Mouse (Mus musculus): ENCODE results near the gene Lbhd1. TPM values are rescaled to one million over a fixed set of nuclear protein-coding genes. Genes with fewer than 3 reads are reported as not detected.

Lbhd1 gene
- polyA plus RNA-seq, 1 experiment from 2014 or later: 44.8 TPM

DNA sequence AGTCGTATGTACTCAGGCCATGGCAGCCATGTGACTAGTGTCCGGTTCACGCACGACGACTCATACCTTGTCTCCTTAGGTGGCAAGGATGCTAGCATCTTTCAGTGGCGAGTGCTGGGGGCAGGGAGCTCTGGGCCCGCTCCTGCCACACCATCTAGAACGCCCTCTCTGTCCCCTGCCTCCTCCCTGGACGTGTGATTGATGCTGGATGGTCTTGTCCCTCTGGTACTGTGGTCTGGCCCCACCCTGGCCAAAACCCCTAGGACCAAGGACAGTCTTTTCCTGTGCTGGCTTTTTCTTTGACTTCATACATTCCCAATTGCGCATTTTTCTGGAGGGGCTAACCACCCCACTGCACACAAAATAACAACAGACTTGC, 57.6 kb downstream of the Lbhd1 start:
- peak overlapping the region; percentile 67 for H3K4me2 ChIP-seq
- WGBS: 35% methylated on average over 10 of the region's 10 CpGs
- H3K27ac ChIP-seq: peak overlapping the region; percentile 94
- no peak for ATAC-seq (replicated peaks; ENCODE audit: insufficient number of reproducible peaks, insufficient read depth, low FRiP score, low read depth)
- peaks cover 41% of the 10 kb centered on the region for H3K36me3 ChIP-seq
- H3K9ac ChIP-seq: peak overlapping the region; percentile 46
- H3K9me3 ChIP-seq (replicated peaks): no peaks in the 10 kb centered on the region
- H3K4me1 ChIP-seq (replicated peaks): peaks cover 38% of the 10 kb centered on the region
- H3K4me3 ChIP-seq: peak overlapping the region; percentile 91
- no peaks in the 10 kb centered on the region for H3K27me3 ChIP-seq

- Histone ChIP-seq H3K9me3 (replicated peaks) (no peaks in the 10 kb centered on the region), H3K36me3 (peaks cover 40% of the 10 kb centered on the region), H3K4me1 (replicated peaks) (peaks cover 38% of the 10 kb centered on the region), H3K27ac (peak within 1 kb of the TSS; percentile 94), H3K27me3 (no peaks in the 10 kb centered on the region), H3K4me2 (peak within 1 kb of the TSS; percentile 67), H3K9ac (peak within 1 kb of the TSS; percentile 91), H3K4me3 (peak within 1 kb of the TSS; percentile 91)
- peak; percentile 91 for ATAC-seq (replicated peaks; ENCODE audit: insufficient number of reproducible peaks, insufficient read depth, low FRiP score, low read depth)
- under 1% methylated on average over 64 of the region's 64 CpGs for WGBS
Measured at GRCm38 (mm10) chr19:8941515-8942217, 58.1 kb downstream of the Lbhd1 start, which contains the start of gene Mta2. TSS of gene Mta2 (plus strand) at chr19:8941875.

Small RNA genes within 50 kb of the gene (microRNA-seq; reads per million reads assigned to microRNA genes)
- gene Mir5136: not detected

Other genes starting within 250 kb of the Lbhd1 start
- gene Chrm1, start 219.9 kb upstream of the Lbhd1 start, polyA plus RNA-seq (2015; fragmentation: Nextera tagmentation; extraction: Ambion mirVana): 0.05 and 0.24 TPM in 2 replicates
- 59.4 and 71.5 TPM in 2 replicates for gene Slc3a2, start 160.4 kb upstream of the Lbhd1 start, polyA plus RNA-seq (2015; fragmentation: Nextera tagmentation; extraction: Ambion mirVana)
- 42.8 and 59.3 TPM in 2 replicates for gene Wdr74, start 147.9 kb upstream of the Lbhd1 start, polyA plus RNA-seq (2015; fragmentation: Nextera tagmentation; extraction: Ambion mirVana)
- gene 1700092M07Rik, start 143.0 kb upstream of the Lbhd1 start, polyA plus RNA-seq (2015; fragmentation: Nextera tagmentation; extraction: Ambion mirVana): 0.69 and 1.9 TPM in 2 replicates
- gene Stx5a, start 142.3 kb upstream of the Lbhd1 start, polyA plus RNA-seq (2015; fragmentation: Nextera tagmentation; extraction: Ambion mirVana): 81.0 and 92.0 TPM in 2 replicates
- 100 and 132 TPM in 2 replicates for gene Nxf1, start 126.7 kb upstream of the Lbhd1 start, polyA plus RNA-seq (2015; fragmentation: Nextera tagmentation; extraction: Ambion mirVana)
- gene Tmem223, start 112.7 kb upstream of the Lbhd1 start, polyA plus RNA-seq (2015; fragmentation: Nextera tagmentation; extraction: Ambion mirVana): 154 and 157 TPM in 2 replicates
- 47.6 and 60.3 TPM in 2 replicates for gene Tmem179b, start 109.3 kb upstream of the Lbhd1 start, polyA plus RNA-seq (2015; fragmentation: Nextera tagmentation; extraction: Ambion mirVana)
- gene Taf6l, start 97.3 kb upstream of the Lbhd1 start, polyA plus RNA-seq (2015; fragmentation: Nextera tagmentation; extraction: Ambion mirVana): 15.4 and 18.8 TPM in 2 replicates
- gene Polr2g, start 85.2 kb upstream of the Lbhd1 start, polyA plus RNA-seq (2015; fragmentation: Nextera tagmentation; extraction: Ambion mirVana): 118 and 126 TPM in 2 replicates
- 3.5 and 3.8 TPM in 2 replicates for gene Zbtb3, start 81.2 kb upstream of the Lbhd1 start, polyA plus RNA-seq (2015; fragmentation: Nextera tagmentation; extraction: Ambion mirVana)
- gene Ttc9c, start 64.4 kb upstream of the Lbhd1 start, polyA plus RNA-seq (2015; fragmentation: Nextera tagmentation; extraction: Ambion mirVana): 30.9 and 36.2 TPM in 2 replicates
- 2.6 and 3.1 TPM in 2 replicates for gene Hnrnpul2, start 63.7 kb upstream of the Lbhd1 start, polyA plus RNA-seq (2015; fragmentation: Nextera tagmentation; extraction: Ambion mirVana)
- gene AC129217.1, start 54.0 kb upstream of the Lbhd1 start, polyA plus RNA-seq (2015; fragmentation: Nextera tagmentation; extraction: Ambion mirVana): 0.36 TPM in 1 of 2 replicates, not detected in the other
- gene Bscl2, start 46.3 kb upstream of the Lbhd1 start, polyA plus RNA-seq (2015; fragmentation: Nextera tagmentation; extraction: Ambion mirVana): 36.4 and 47.0 TPM in 2 replicates
- 1.3 and 5.0 TPM in 2 replicates for gene Gng3, start 44.5 kb upstream of the Lbhd1 start, polyA plus RNA-seq (2015; fragmentation: Nextera tagmentation; extraction: Ambion mirVana)
- 1.8 and 2.4 TPM in 2 replicates for gene Lrrn4cl, start 33.0 kb upstream of the Lbhd1 start, polyA plus RNA-seq (2015; fragmentation: Nextera tagmentation; extraction: Ambion mirVana)
- gene Ubxn1, start 12.2 kb upstream of the Lbhd1 start, polyA plus RNA-seq (2015; fragmentation: Nextera tagmentation; extraction: Ambion mirVana): 120 and 127 TPM in 2 replicates
- 54.8 and 63.4 TPM in 2 replicates for gene Uqcc3, start 2.8 kb upstream of the Lbhd1 start, polyA plus RNA-seq (2015; fragmentation: Nextera tagmentation; extraction: Ambion mirVana)
- not detected in 2 replicates for gene Gm49403, start 198 bp downstream of the Lbhd1 start, polyA plus RNA-seq (2015; fragmentation: Nextera tagmentation; extraction: Ambion mirVana)
- gene 1810009A15Rik, start 5.1 kb downstream of the Lbhd1 start, polyA plus RNA-seq (2015; fragmentation: Nextera tagmentation; extraction: Ambion mirVana): 44.7 and 51.9 TPM in 2 replicates
- not detected in 2 replicates for gene Gm49416, start 5.2 kb downstream of the Lbhd1 start, polyA plus RNA-seq (2015; fragmentation: Nextera tagmentation; extraction: Ambion mirVana)
- gene Ints5, start 9.3 kb downstream of the Lbhd1 start, polyA plus RNA-seq (2015; fragmentation: Nextera tagmentation; extraction: Ambion mirVana): 21.2 and 29.4 TPM in 2 replicates
- 50.0 and 67.9 TPM in 2 replicates for gene Ganab, start 14.3 kb downstream of the Lbhd1 start, polyA plus RNA-seq (2015; fragmentation: Nextera tagmentation; extraction: Ambion mirVana)
- 33.3 and 38.1 TPM in 2 replicates for gene B3gat3, start 36.6 kb downstream of the Lbhd1 start, polyA plus RNA-seq (2015; fragmentation: Nextera tagmentation; extraction: Ambion mirVana)
- gene Rom1, start 45.6 kb downstream of the Lbhd1 start, polyA plus RNA-seq (2015; fragmentation: Nextera tagmentation; extraction: Ambion mirVana): 1.9 and 2.3 TPM in 2 replicates
- 12.7 and 21.9 TPM in 2 replicates for gene Eml3, start 45.8 kb downstream of the Lbhd1 start, polyA plus RNA-seq (2015; fragmentation: Nextera tagmentation; extraction: Ambion mirVana)
- 74.2 and 99.5 TPM in 2 replicates for gene Mta2, start 58.1 kb downstream of the Lbhd1 start, polyA plus RNA-seq (2015; fragmentation: Nextera tagmentation; extraction: Ambion mirVana)
- gene Tut1, start 70.1 kb downstream of the Lbhd1 start, polyA plus RNA-seq (2015; fragmentation: Nextera tagmentation; extraction: Ambion mirVana): 13.7 and 19.4 TPM in 2 replicates
- gene Eef1g, start 83.3 kb downstream of the Lbhd1 start, polyA plus RNA-seq (2015; fragmentation: Nextera tagmentation; extraction: Ambion mirVana): 216 and 256 TPM in 2 replicates
- gene Ahnak, start 105.6 kb downstream of the Lbhd1 start, polyA plus RNA-seq (2015; fragmentation: Nextera tagmentation; extraction: Ambion mirVana): 31.4 and 38.4 TPM in 2 replicates
- 0.30 and 0.44 TPM in 2 replicates for gene Scgb1a1, start 204.2 kb downstream of the Lbhd1 start, polyA plus RNA-seq (2015; fragmentation: Nextera tagmentation; extraction: Ambion mirVana)

All from heart, embryonic 15.5 days (tissue).